Mouse (Mus musculus) urinary bladder, postnatal 25 days (tissue): ENCODE measurements around the gene Grb7.

ENCODE experiments used
- DNase-seq: peaks from one replicate; pipeline ENCODE4 v3.0.0; 2022; ENCODE audit warnings: low spot score

Gene Grb7

DNA sequence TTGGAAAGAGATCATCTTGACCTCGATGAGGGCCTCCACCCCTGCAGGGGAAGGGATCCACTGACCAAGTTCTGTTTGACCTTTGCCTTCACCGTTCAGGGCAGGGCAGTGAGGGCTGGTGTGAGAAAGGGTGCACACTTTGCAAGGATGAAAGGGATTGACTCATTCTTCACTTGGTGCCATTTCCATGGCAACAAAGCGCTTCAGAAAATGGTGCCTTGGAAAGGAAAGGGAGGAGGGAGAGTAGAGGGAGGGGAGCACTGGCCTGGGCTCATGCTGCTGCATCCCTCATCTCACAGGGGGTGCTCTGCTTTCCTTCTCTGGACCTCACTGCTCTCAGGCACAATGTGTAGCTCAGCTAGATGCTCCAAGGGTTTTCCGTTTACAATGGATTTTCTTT is 26.5 kb downstream of the Grb7 start:
- no peak for DNase-seq

DNA sequence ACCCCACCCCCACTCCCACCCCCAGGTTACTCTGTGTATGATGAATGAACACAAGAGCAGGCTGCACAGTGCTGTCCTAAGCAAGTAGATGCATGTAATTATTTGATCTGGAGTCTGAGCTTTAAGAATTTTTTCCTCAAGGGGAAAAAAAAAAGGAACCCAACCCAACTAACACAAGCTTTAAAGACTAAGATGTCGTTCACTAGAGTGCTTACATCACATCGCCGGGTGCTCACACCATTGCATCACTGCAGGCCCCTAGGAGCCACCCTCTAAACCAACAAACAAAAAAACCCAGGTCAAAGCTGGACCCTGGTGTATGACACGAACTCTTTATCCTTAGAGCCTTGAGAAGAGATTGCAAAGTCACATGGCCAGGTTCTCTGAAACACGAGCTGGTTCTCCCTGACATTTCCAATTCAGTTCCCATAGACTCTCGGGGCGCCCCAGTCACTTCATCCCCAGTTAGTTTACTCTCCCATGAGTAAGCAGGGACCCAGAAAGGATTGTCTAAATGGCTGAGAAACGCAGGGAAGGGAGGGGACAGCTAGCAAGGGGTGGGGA is 27.8 kb downstream of the Grb7 start:
- no peak for DNase-seq

DNA sequence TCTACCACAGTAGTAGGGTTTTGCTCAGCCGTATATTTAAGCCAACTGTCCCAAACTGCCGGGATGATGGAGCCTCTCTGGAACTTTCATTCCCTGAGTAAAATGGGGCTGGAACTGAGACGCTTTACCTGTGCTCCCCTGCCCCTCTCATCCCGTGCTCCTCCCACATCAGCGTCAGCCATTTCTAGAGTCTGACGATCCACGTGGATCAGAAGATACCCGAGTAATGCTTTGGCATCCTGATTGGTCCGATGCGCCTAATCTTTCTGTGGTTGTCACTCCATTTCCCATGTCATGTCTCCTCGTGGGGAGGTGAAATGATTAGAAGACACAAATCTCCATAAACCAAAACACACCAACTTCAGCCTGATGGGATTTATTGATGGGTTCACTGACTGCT is 28.8 kb downstream of the Grb7 start:
- no peak for DNase-seq

DNA sequence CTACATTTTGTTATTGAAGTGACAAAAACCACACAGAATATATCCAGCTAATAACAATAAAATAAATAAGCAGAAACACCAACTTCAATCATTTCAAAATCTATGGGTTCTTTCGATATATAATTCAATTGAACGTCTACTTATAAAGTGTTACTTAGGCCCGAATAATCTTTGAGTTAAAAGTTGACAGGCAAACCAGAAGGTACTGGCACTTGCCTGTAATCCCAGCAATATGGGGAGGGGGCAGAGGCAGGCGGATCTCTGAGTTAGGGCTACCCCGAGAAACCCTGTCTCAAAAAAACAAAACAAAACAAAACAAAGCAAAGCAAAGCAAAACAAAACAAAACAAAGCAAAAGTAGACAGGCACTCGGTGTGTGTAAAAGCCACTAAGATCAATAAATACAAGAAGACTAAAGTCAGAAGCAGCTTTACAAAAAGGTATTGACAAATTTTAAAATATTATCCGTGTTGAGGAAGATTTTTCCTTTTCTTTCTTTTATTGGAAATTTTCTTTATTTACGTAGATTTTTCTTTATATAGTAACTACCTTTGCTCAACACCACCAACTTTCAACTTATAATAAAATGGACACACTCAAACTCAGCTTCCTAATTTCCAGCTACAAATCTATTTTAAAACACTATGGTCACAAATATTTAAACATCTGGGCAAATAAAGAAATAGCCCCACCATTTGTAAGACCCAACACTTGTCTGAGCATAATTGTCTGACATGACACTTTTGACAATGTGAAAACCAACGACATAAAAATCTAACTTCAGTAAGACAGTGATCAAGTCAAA is 29.6 kb downstream of the Grb7 start:
- DNase-seq: no peak

DNA sequence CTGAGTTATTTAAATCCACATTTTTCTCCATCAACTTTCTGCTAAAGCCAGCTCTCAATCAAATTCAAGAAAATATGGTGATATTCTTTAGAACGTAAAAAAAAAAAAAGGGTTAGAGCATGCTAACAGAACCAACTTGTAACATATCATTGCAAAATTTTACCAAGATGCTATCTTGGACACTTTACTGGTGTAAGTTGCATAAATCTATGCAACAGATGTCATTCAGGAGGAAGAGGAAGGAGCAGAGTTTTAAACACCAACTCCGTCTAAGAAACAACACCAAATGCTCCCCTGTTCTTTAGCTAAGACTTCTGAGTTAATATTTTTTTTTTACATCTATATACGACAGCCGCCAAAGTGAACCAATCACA is 30.2 kb downstream of the Grb7 start:
- DNase-seq: no peak

DNA sequence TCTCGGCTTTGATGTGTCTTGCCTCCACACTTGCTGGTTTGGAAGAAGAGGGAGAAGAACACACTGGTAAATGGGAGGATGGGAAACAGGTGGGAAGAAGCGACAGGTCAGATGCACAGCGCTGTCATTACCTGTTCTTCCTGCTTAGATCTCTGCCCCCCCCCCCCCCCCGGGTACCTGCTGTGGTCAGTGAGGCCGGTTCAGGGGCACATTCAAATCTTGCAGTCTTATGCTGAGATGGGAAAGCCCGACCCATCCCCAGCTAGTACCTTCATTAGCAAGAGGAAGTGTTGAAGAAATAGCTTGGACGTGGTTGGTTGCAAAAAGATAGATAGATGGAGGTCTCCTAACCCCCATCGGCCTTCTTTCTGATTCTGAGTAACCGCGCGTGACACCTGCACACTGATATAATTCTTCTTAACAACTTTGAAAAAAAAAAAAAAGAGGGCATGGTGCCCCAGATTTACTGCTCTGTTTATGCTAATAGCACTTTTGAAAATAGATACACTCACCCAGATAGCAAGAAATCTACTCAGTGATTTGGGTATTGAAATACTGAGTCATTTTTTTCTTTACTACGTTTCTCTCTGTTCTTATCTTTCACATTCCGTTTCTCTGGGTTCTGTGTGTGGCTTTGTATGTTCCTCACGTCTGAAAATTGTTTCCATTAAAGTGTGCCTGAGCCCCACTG is 31.0 kb downstream of the Grb7 start:
- no peak for DNase-seq

DNA sequence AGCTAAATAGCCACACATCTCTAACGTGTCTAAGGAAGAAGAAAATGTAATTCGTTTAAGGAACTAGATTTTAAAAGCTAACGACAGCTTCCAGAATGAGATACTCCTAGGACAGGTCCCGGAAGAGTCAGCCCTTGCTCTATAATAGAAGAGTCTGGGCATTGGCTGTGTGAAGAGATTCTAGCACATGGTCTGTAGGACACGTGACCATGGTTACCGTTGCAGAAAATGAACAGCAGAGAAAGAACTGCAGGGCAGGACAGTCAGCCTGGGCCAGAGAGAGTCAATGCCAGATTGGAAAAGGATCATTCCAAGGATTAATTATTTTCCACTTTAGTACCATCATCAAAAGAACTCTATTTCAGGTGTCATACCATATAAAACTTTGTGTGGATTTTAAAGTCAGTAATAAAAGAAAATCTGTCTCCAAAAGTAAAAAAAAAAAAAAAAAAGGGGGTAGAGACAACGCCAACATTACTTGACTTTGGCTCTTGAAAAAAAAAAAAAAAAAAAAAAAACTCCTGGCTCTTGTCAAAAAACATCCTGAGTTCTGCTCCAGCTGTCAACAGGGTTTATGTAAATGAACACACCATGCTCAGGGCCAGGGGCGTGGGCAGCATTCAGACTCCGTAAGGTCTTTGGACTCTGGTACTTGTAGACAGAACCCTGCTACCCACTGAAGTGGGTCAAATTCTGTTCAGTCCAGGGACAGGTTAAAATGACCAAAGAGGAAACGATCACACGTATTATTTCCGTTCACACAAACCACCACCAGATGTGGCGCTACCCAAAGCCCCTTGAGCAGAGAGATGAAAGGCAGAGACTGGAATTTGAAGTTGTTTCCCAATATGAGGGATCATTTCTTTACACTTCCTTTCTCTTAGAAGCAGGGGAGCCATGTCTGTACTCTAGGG is 33.1 kb downstream of the Grb7 start:
- no peak for DNase-seq

DNA sequence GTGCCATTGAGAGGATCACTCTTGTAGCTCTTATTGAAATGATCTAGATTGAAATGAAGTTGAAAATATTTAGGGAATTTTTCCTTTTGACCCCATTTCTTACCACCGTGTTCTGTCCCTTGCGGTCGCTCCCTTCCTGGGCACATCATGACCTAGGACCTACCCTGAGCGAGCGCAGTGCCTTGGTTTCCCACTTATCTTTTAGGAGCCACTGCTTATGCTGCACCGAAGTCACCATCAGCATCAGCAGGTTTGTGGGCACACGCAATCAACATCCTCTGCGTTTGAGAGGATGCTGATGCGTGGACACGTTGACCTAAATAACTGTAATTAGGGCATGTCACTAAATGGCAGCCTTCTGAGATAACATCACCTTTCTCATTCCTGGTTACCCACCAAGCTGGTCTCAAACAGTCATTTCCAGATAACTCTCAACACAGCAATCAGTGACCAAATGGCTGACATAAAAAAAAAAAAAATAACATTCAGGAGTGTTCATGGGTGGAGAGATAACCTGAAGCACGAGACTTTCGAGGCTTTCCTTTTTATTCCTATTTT is 33.8 kb downstream of the Grb7 start:
- no peak for DNase-seq

DNA sequence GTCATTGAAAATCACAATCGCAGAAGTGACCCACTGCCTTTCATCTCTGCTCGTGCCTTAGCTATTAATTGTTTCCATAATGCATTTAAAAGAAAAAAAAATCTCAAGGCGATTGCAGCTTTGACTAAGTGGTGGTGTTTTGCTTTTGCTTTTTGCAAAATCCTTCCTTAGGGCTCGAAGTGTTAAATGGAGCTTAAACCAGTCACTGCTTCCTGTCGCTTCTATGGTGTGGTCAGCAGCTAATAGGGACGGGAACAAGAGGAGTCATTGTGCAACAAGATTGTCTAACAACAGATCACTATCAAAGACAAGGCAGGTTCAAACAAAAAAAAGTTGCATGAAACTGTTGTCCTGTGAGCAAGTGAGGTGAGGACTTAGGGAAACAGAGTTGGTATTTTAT is 35.0 kb downstream of the Grb7 start:
- DNase-seq: no peak

DNA sequence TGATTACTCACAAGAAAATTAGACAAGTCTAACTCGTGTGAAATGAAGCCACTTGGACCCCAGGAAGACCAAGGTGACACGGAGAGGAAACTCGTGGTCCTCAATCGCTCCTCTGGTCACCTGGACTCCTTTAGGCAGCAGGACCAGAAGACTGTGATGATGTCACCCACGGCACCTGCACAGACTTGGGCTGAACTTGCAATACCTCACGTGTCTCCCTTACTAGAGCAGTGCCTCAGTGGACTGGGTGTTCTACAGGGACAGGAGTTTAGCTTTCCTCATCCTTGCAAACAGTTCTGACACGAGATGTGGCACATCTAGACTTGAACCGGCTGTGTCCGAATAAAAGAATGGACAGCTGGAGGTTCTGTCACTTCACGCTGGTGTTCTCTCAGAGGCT is 35.9 kb downstream of the Grb7 start:
- no peak for DNase-seq

DNA sequence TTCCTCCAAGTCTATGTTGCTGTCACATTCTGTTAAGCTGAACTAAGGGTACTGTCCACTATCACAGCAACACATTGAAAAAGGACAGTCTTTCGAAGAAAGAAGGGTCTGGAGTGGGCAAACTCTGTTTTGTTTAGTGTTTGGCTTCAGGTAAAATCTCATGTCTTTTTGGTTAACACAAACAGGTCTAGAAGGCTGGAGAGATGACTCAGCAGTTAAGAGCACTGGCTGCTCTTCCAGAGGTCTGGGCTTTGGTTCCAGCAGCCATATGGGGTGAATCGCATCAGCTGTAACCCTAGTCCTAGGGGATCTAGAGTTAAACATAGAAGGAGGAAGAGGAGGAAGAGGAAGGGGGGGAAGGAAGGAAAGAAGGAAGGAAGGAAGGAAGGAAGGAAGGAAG is 39.6 kb downstream of the Grb7 start:
- no peak for DNase-seq

DNA sequence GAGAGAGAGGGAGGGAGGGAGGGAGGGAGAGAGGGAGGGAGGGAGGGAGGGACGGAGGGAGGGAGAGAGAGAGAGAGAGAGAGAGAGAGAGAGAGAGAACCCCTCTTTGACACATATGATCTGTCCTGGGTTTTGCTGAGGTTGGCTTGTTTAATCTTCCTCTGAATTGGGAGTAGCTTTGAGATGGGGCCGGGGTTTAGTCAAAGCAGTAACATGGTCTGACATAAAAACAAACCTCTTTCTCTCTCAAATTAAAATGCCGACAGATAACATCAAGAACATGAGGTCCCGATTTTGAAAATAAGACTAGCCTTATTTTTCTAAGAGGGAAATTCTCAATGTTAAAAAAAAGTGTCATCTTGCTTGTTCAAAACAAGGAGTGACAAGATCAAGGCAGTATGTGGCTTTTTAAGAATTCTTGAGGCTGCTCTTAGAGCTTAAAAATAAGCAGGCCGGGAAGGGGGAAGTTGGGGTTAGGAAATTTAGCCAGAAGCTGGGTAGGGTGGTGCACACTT is 41.4 kb downstream of the Grb7 start:
- no peak for DNase-seq

DNA sequence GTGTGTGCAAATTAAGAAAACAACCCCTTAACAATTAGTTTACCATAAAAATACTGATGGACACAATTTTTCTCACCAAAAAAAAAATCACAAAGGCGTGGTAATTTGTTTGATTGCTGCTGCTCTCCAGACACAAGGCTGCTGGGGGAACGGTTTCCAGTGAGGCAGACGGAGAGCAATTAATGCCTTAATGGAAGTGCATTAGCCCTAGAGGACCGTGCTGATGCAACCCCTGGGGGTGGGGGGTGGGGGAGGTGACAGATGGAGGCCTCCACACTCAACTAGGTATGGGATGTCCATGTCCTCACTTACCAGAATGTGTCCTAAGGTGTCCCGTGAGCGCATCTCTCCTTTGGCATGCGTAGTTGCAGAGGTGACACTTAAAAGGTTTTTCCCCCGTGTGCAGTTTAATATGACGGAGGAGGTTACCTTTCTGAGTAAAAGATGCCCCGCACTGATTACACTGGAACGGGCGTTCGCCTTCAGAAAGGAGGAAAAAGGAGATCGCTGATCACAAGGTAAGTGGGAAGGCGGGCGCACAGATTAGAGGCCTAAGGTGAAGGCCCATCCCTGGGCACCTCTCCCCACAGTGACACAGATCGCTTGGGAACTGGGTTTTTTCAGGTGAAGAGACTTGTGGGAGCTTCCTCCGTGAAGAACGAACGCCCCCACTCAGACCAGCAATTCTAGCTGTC is 42.5 kb downstream of the Grb7 start:
- no peak for DNase-seq

DNA sequence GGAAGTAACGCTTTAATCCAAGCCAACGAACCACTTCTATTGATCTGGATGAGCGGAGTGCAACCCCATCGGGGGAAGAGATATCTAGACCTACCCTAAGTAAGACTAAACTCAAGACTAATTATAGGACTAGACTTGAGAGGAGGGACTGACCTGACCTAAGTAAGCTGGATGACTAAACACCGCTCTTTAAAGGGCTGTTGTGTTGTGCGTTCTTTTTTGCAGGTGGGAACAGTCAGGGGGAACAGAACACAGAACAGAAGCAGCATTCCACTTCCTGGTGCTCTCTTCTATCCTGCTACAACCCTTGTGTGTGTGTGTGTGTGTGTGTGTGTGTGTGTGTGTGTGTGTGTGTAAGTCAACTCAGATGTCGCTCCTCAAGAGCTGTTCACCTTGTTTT is 45.4 kb downstream of the Grb7 start:
- no peak for DNase-seq

DNA sequence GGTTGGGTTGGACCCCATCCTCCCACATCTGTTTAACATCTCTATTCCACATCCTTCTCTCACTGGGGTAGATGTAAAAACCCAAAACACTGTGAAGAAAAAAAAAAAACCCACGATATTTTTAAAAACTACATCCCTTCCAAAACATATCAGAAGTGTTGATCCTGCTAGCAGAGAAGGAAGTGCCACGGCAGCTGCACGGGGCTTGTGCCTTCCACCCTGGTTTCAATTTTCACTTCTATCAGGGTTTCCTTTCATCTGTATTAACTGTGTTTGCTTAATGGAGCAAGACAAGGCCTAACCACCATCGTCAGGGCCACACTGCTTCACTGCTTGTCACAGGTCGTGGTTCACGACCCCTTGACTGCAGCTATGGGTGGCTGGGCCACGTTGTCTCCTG is 46.8 kb downstream of the Grb7 start:
- no peak for DNase-seq

DNA sequence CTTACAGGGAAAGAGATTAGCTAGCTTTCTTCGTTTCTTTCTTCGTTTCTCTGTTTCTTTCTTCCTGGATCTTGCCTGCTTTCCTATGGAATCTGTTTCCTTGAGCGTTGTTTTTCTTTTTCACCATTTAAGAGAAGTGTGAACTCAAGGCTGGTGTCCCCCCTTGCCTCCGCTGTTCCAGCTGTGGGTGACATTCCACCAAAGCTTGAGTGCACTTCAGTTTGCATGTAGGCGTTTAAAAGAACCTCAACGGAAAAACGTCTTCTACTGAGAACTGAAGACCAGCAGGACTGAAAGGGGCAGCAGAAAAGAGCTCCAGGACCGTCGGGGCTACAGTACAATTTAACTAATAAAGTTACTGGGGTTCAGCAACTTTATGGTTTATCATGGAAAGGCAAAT is 47.2 kb downstream of the Grb7 start:
- no peak for DNase-seq

DNA sequence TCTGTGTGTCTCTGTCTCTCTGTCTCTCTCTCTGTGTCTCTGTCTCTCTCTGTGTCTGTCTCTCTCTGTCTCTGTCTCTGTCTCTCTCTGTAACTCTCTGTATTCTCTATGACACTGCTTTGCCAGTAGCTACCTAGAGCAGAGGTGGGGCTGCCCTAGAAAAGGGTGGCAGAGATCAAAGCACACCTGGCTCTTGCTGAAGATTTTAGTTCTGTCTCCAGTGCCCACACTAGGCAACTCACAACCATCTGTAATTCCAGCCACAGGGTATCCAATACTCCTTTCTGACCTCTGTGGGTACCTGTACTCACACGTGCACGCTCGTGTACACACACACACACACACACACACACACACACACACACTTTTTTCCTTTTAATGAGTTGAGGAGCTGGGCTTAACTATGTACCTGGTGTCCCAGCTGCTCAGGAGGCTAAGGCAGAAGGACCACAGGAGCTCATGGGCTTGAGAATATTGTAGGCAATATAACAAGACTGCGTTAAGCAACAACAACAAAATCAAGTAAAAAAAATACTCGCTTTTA is 49.1 kb downstream of the Grb7 start:
- no peak for DNase-seq

DNA sequence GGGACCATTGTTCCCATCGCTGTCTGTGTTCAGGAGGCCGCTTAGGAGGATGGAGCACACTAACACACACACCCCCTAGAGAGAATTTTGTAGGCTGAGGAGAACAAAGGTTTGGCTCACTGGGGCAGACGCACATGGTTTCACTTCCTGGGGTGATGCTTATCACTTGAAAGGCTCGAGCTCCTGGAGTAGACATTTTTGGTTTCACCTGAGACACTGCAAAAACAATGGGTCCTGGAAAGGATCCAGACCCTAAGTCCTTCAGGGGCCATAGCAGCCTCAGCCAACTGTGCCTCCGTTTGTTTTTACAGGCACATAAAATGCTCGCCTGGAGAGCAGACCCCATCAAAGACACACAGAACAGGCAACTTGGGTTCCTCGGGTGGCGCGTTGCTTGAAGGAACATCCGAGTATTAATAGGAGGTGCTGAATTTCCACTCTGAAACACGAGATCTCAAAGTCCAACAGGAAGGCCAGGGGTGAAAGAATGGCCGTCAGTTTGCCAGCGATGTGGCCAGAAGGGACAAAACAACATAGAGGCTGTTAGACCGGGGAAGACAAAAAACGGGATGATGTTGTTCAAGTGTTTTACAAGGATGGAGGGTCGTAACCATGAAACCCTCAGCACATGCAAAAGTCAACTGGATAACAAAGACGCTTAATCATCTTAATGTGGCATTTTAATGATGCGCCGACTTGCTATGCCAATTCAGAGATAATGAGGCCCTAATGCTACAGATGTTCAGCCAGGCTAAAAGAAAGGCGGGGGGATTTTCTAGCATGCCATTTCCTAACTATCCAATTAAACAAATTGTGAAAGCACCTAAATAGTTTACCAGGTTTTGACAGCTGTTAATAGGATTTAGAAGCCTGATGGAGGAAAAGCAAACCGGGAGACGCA is 51.4 kb downstream of the Grb7 start:
- no peak for DNase-seq

DNA sequence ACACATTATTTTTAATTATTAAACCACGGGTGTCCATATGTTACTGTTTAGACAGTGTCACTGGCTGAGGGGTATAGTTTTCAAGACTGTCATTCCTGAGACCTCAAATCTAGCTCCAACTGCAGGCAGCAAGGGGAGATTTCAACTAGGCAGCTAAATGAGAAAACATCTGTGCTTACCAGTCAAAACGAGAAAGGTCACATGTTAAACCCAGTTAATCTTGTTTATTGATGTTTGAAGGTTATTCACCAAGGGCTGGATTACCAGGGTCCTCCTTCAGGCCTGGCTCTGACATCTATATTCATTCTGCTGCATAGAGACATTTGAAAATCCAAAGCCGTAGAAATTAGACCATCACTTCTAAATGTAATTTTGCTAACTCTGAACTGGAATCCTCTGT is 58.7 kb downstream of the Grb7 start:
- DNase-seq: no peak
